Mouse (Mus musculus): Measurements from ENCODE around the gene Romo1.
A peak's percentile ranks its signal among the peaks of the same experiment; 100 is the strongest.
"Not testable (repeated sequence)": the region's sequence is repeated elsewhere in the genome, so short reads cannot be mapped to it uniquely, and the experiment has no call there.

Gene Romo1

DNA sequence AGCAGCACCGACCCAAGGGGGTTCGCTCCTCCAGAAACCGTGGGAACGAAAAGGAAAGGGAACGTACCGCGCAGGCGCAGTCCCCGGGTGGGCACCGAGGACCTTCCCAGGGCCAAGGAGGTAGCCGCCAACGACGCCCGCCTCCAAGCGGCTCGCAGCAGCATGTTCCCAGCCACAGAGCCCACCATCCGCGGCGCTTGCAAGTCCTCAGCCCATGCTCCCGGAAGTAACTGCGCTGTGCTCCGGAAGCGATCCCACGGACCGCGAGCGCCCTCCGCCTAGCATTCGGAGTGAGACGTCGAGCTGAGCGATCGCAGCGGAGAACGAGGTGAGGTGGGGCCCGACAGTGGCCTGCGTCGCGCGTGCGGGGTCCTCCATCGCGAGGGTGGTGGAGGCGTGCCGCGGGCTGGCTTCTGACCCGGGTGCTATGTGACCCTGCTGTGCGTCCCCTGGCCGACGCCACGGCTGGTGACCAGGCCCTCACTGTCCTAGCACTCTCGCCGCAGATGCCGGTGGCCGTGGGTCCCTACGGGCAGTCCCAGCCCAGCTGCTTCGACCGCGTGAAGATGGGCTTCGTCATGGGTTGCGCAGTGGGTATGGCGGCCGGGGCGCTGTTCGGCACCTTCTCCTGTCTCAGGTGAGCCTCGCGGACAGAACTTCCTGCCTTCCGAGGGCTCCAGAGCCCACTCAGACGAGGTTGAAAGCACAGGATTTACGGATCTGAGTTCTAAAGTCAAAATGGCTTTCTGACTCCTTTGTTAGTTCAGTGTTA, at the start of gene Romo1, which contains the start of gene Nfs1:
Gene Romo1 (plus strand): TSS at position 87 of the 772 bp plus-strand sequence.
Gene Nfs1 (minus strand): TSS at position 234 of the 772 bp plus-strand sequence.
- DNase-seq (ENCODE audit: low read depth, low spot score), result peak; percentile 97

- DNase-seq (ENCODE audit: low read depth, low spot score), result peak; percentile 56
Measured at GRCm38 (mm10) chr2:156110627-156111357, 33.0 kb upstream of the Romo1 start.

DNA sequence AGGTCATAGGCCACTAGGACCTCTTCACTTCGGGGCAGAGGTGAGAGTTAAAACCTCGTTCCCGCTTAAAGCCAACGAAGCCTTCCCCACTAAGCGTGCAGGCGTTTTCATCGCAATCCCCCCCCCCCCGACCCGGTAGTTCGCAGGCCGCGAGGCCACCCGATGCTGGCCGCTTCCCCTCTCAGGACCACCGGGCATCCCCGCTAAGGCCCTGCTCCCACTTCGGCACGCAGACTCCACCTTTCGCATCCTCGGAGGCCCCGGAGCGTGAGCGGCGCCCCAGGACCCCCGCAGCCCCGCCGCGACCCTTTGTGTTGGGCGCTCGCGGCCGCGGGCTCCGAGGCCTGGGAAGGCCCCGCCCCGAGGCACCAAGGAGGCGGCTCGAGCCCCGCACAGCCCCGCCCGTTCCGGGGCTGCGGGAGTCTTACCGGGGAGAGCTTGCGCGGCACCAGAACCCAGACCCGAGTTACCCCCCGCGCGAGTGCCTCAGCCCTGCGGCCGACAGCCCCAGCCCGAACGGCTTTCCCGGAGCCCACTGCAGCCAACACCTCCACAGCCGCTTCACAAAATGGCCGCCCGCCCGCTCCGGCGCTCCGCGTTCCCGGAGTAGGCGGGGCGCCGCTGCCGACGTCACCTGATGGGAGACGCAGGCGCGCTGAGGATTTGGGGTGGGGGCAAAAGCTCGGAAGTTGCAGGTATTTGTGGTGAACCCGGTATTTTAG, 32.3 kb upstream of the Romo1 start, which contains the start of the genes Cpne1 and Rbm12:
Gene Cpne1 (minus strand): TSS at position 608 of the 722 bp plus-strand sequence.
Gene Rbm12 (minus strand): TSS at position 621 of the 722 bp plus-strand sequence.
- peak; percentile 93 for DNase-seq (ENCODE audit: low read depth, low spot score)

DNA sequence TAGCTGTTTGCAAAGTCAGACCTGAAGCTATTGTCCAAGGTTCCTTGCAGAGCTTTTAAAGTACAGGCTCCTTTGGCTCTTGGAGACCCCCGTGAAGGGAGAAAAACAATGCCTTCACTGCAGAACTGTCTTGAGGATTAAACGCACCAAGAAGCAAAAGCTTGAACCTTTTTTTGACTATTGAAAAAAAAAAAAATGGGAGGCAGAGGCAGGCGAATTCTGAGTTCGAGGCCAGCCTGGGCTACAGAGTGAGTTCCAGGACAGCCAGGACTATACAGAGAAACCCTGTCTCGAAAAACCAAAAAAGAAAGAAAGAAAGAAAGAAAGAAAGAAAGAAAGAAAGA, 31.8 kb upstream of the Romo1 start:
- not testable (repeated sequence) for DNase-seq (ENCODE audit: low read depth, low spot score)

GRCm38 (mm10) chr2:156119566-156119965, 24.3 kb upstream of the Romo1 start:
- DNase-seq (ENCODE audit: low read depth, low spot score), result no peak

GRCm38 (mm10) chr2:156123731-156124130, 20.1 kb upstream of the Romo1 start:
- no peak for DNase-seq (ENCODE audit: low read depth, low spot score)

DNA sequence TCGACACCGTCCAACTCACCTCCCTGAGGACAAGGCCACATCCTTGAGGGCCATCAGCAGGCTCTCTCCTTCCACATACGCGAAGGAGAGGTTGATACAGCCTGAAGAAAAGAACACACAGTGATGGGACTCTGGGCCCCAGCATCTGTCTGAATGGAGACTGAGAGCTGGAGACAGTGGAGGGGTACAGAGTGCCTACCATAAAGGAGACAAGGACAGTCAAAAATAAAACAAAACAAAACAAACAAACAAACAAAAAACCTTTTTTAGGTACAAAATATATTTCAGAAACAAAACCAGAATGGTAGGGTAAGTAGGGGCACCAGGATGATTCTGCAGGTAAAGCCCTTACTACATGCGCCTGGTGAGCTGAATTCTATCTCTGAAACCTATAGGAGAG, 16.8 kb upstream of the Romo1 start, which contains the start of gene Gm28036:
Gene Gm28036 (minus strand): TSS at position 101 of the 400 bp plus-strand sequence.
- no peak for DNase-seq (ENCODE audit: low read depth, low spot score)

DNA sequence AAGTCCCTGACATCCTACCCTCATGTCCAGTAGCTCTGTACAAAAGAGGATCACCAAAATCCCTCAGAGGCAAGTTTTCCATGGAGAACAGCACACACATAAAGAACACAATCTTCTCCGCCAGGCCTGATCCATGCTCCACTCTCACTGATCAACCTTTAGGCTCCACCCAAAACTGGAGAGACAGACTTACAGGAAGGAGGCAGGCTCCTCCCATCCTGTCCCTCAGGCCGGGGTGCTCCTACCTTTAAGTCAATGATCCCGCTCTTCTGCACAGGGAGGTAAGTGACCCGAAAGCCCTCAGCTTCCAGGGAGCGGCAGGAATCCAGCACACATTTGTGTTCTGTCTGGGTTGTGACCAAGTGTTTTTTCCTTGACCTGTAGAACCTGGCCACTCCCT, 9.7 kb upstream of the Romo1 start:
- DNase-seq (ENCODE audit: low read depth, low spot score), result no peak

DNA sequence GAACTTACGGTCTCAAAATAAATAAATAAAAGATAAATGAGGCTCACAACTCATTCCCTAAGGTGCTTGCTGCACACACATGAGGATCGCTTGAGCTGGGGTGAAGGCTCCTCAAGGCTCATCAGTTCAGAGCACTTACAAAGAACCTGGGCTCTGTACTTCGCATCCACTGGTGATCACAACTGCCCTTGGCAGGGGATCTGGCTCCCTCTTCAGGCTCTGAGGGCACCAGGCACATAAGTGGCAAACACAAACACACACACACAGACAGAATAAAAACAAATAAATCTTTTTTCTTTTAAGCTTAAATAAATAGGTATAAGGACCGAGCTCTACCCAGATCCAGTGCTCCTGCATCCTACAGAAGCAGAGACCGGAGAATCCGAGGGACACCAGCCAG, 8.1 kb upstream of the Romo1 start:
- no peak for DNase-seq (ENCODE audit: low read depth, low spot score)

- DNase-seq (ENCODE audit: low read depth, low spot score), result no peak
Measured at GRCm38 (mm10) chr2:156142820-156143219, 1.0 kb upstream of the Romo1 start.

DNA sequence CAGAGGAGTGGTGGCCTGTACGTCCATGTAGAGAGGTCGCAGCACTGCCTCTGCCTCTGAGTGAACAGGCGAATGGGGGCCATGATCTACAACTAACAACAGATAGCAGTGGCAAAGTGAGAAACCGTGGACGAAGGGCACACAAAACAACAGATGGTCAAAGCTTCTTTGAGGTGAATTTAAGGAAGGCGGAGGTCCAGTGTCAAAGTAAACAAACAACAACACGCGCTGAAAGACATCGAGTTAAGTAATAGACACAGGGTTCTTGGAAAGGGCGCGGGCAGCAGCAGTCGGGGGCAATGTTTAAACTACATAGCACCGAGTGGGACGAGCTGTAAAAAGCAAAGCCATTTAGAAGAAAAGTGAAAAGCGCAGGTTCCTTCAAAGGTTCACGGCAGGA, 472 bp upstream of the Romo1 start:
- no peak for DNase-seq (ENCODE audit: low read depth, low spot score)

DNA sequence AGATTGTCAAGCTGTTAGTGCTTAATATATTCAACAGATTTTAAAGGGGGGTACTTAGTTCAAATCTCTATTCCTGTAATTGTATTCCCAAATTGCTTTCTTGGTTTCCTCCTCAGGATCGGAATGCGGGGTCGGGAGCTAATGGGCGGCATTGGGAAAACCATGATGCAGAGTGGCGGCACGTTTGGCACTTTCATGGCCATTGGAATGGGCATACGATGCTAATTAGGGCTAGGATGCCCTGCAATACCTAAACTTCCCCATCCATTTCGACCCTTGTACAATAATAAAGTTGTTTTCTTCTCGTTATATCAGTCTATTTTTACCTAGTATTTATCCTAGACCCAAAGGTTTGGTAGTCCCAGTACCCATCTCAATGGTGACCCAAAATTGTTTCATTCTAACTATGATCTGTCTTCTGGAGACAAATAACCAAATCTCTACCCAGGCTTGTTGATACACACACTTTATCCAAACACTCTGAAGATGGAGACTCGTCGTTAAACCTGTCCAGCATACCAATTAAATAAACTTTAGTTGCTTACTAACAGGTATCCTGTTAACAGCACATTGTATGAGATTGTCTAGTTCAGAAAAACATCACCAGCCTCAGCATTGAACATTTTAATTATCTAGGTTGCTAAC, 1.8 kb downstream of the Romo1 start:
- no peak for DNase-seq (ENCODE audit: low read depth, low spot score)

DNA sequence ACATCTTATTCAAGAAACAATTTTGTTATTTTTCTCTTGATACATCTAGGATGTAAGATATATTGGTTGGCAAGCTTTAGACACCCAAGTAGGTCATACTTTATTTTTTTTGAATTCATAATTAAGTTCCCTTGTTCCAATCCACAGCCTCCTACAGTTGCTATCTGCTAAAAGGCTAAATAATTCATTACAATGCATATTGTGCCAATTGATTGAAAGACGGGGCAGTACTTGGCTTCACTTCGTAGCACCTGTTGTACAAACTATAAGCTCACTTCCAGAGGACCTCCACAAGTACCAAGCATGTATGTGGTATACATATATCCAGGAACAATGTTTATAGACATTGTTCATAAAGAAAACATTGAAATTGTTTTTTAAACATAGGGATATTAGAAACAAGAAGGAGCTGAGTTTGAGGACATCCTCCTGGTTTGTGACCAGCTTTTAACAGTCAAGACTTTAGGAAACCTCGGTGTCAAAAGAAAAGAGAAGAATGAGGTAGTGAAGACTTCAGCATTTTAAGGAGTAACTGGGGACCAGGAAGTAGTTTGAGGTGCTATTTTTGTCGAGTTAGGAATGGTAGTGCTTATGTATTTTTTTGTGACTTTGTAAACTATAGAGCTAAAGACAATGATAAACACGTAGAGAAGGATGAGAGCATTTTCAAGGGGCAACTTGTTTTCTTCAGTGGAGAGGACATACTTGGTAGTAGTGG, 2.6 kb downstream of the Romo1 start:
- DNase-seq (ENCODE audit: low read depth, low spot score), result no peak

DNA sequence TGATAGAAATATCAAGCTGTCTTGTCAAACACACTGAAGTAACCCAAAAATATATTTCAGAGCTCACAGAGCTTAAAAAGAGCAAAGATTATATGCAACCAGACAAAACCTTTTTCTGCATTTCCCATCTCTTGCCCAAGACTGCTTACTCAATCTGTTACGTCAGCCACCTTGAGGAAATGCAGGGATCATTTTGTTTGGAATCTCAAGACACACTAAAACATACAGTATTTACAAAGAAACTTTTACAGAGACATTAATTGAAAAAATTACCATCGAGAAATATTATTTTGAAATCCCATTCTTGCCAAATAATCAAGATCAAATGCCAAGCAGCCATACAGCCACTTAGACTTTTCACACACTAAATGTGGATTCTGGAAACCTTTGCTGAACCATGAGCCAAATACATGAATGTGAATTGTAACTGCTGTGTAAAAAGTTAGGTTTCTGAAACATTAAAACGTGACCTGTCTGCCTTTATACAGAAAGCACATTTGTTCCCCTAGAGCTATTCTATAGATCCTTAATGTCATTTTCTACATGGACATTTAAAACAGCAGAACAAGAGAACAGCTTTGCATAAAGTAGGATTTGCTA, 3.6 kb downstream of the Romo1 start:
- no peak for DNase-seq (ENCODE audit: low read depth, low spot score)

- DNase-seq (ENCODE audit: low read depth, low spot score), result peak; percentile 39
Measured at GRCm38 (mm10) chr2:156151538-156151937, 7.7 kb downstream of the Romo1 start.

DNA sequence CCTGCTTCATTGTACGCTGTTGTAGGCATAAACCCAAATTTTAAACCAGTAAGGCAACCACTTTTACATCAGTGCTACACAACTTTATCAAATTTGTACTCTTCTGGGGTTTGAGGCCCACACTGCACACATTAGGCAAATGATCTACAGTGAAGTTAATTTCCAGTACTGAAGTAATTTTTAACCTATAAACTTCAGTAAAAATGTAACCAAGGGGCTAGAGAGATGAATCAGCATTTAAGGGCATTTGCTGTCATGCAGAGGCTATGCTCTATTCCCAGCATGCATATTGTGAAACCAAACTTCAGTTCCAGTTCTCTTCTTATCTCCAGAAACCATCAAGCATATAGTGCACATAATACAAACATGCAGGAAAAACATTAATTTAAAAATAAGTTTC, 21.6 kb downstream of the Romo1 start:
- no peak for DNase-seq (ENCODE audit: low read depth, low spot score)

DNA sequence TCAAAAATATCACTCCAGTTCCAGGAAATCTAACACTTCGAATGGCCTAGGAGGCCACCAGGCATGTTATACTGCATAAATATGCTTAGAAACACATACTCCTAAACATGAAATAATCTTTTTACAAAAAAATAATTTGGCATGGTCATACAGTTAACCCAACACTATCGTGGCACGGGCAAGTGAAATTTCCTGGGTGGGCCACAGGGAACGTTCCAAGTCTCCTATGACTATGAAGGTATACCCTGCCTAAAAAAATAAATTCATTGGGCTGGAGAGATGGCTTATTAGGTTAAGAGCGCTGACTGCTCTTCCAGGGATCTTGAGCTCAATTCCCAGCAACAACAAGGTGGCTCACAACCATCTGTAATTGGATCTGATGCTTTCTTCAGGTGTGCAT, 22.7 kb downstream of the Romo1 start:
- DNase-seq (ENCODE audit: low read depth, low spot score), result no peak

DNA sequence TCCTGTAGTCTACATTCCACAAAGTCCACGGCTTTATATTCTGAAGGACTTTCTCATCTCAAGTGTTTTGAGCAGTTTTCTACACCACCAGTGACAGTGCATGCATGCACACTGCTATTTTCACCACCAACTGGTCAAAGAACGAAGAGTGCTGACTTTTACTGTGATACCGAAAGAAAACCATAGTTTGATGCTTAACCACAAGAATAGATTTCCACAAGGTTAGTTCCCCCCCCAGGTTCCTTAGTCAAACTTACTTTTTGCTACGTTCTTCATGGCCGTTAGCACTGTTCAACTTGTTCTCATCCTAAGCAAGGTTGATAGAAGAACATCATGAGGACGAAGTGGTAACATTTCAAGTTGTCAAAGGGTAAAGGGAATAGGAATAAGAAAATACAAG, 33.2 kb downstream of the Romo1 start:
- DNase-seq (ENCODE audit: low read depth, low spot score), result no peak

- no peak for DNase-seq (ENCODE audit: low read depth, low spot score)
Measured at GRCm38 (mm10) chr2:156177651-156178050, 33.8 kb downstream of the Romo1 start.

- peak; percentile 85 for DNase-seq (ENCODE audit: low read depth, low spot score)
Measured at GRCm38 (mm10) chr2:156179046-156179795, 35.4 kb downstream of the Romo1 start.
